In genomic region chr17:81360032-81360431, GRCm38 (mm10) we compare ENCODE assay signal across 19 mouse cellular contexts.
DNase-seq lines count a peak whose midpoint lies in the region; ATAC-seq and TF ChIP-seq lines count a peak whose summit lies in the region.
"Had no signal": no experiment of that assay in that cellular context is flagged by ENCODE, and none has a peak within 500 bp of the region (broad histone marks: within the 10 kb centered on the region; RNA-seq: fewer than 3 reads in every experiment).

No protein-coding gene starts in this region.

- no peaks in the 10 kb centered on the region for H3K27me3 ChIP-seq in forebrain, embryonic 16.5 days (replicated peaks; ENCODE audit: control insufficient read depth, insufficient read depth, low read length)
- H3K27me3 ChIP-seq in forebrain, embryonic 14.5 days (replicated peaks; ENCODE audit: control insufficient read depth, insufficient read depth, low read length): no peaks in the 10 kb centered on the region
- no peaks in the 10 kb centered on the region for H3K27me3 ChIP-seq in liver, adult 2 months (ENCODE audit: control insufficient read depth, insufficient read depth, low read length)
- no peaks in the 10 kb centered on the region for H3K27me3 ChIP-seq in liver, postnatal 0 days (ENCODE audit: insufficient read depth, low read length)
- H3K27me3 ChIP-seq: CH12.LX; embryonic facial prominence, embryonic 12.5 days had no signal

- no peak overlapping the region for H3K9ac ChIP-seq in forebrain, embryonic 16.5 days (replicated peaks; ENCODE audit: low read depth, low read length)
- H3K9ac ChIP-seq in forebrain, embryonic 14.5 days (ENCODE audit: low read length): no peak overlapping the region
- H3K9ac ChIP-seq in liver, adult 2 months (ENCODE audit: low read depth, low read length): no peak overlapping the region
- H3K9ac ChIP-seq in liver, postnatal 0 days (replicated peaks): no peak overlapping the region
- H3K9ac ChIP-seq: embryonic facial prominence, embryonic 12.5 days had no signal

- no peak overlapping the region for H3K4me2 ChIP-seq in forebrain, embryonic 16.5 days (ENCODE audit: low read length)
- H3K4me2 ChIP-seq in forebrain, embryonic 14.5 days (ENCODE audit: low read length): no peak overlapping the region
- no peak overlapping the region for H3K4me2 ChIP-seq in liver, postnatal 0 days (ENCODE audit: low read depth, low read length)
- H3K4me2 ChIP-seq: embryonic facial prominence, embryonic 12.5 days had no signal

- H3K9me3 ChIP-seq in forebrain, embryonic 16.5 days (ENCODE audit: control insufficient read depth, low read length): peaks cover 3% of the 10 kb centered on the region
- no peaks in the 10 kb centered on the region; the same call in 1 of the 2 replicates for H3K9me3 ChIP-seq in forebrain, embryonic 14.5 days (replicated peaks; ENCODE audit: control insufficient read depth, low read length)
- H3K9me3 ChIP-seq in liver, postnatal 0 days (ENCODE audit: low read length): no peaks in the 10 kb centered on the region; the same call in 1 of the 2 replicates

- peak overlapping the region; percentile 25; the same call in 1 of the 2 replicates for H3K27ac ChIP-seq in forebrain, embryonic 16.5 days (ENCODE audit: low read length)
- H3K27ac ChIP-seq in forebrain, embryonic 14.5 days (ENCODE audit: low read depth, low read length): no peak overlapping the region
- H3K27ac ChIP-seq in liver, adult 2 months (replicated peaks; ENCODE audit: insufficient read depth, low read depth, low read length): no peak overlapping the region
- H3K27ac ChIP-seq in liver, postnatal 0 days (ENCODE audit: low read depth): no peak overlapping the region
- H3K27ac ChIP-seq: embryonic facial prominence, embryonic 10.5 days; embryonic facial prominence, embryonic 12.5 days had no signal

- H3K79me2 ChIP-seq in liver, adult 2 months (ENCODE audit: control insufficient read depth, insufficient read depth, low read length): no peaks in the 10 kb centered on the region

- no peak for TF ChIP-seq CTCF in liver, adult 2 months (IDR thresholded peaks at IDR 0.05; ENCODE audit: low read depth, low read length)
- TF ChIP-seq CTCF in liver, postnatal 0 days (IDR thresholded peaks at IDR 0.05; ENCODE audit: low read depth): no peak

- no peak overlapping the region for H3K4me3 ChIP-seq in forebrain, embryonic 16.5 days (replicated peaks; ENCODE audit: low read length)
- no peak overlapping the region for H3K4me3 ChIP-seq in forebrain, embryonic 14.5 days (ENCODE audit: low read depth, low read length)
- H3K4me3 ChIP-seq in liver, adult 2 months (ENCODE audit: insufficient read depth, low read depth, low read length): no peak overlapping the region
- no peak overlapping the region for H3K4me3 ChIP-seq in liver, postnatal 0 days (ENCODE audit: low read depth, low read length)
- H3K4me3 ChIP-seq: embryonic facial prominence, embryonic 10.5 days; embryonic facial prominence, embryonic 12.5 days had no signal

- H3K4me1 ChIP-seq in forebrain, embryonic 16.5 days (replicated peaks; ENCODE audit: control insufficient read depth, insufficient read depth, low read length): 0 out of 2 replicates have a peak, but pooled peaks cover 2% of the 10 kb centered on the region
- H3K4me1 ChIP-seq in forebrain, embryonic 14.5 days (ENCODE audit: control insufficient read depth, insufficient read depth, low read length): no peaks in the 10 kb centered on the region
- H3K4me1 ChIP-seq in liver, adult 2 months (ENCODE audit: control insufficient read depth, insufficient read depth, low read length): no peaks in the 10 kb centered on the region
- H3K4me1 ChIP-seq in liver, postnatal 0 days (ENCODE audit: insufficient read depth): no peaks in the 10 kb centered on the region
- H3K4me1 ChIP-seq: embryonic facial prominence, embryonic 10.5 days; embryonic facial prominence, embryonic 12.5 days had no signal

- no peak for DNase-seq in forebrain, embryonic 14.5 days (ENCODE audit: low spot score)
- DNase-seq in liver, adult 2 months (ENCODE audit: extremely low read depth, low read depth, low spot score): peak; percentile 33
- DNase-seq in liver, postnatal 0 days: no peak
- peak; percentile 5 for DNase-seq in adipocyte (ENCODE audit: low spot score)
- no peak for DNase-seq in frontal cortex, adult 2 months (ENCODE audit: extremely low spot score in 1 of 2, low spot score in 1 of 2)
- DNase-seq in Muller cell, postnatal 12 days (ENCODE audit: inconsistent ontology term): no peak
- DNase-seq: adrenal gland, adult 8-10 months; adrenal gland, postnatal 14 days; adrenal gland, postnatal 36 days; cerebellum, adult 11-12 months; cerebellum, adult 2 months; cerebellum, postnatal 10 days; cerebellum, postnatal 25 days had no signal

- no peak for TF ChIP-seq POLR2A in liver, adult 2 months (IDR thresholded peaks at IDR 0.05; ENCODE audit: extremely low read depth, insufficient read depth, low read length)

- no peaks in the 10 kb centered on the region for H3K36me3 ChIP-seq in forebrain, embryonic 16.5 days (ENCODE audit: control insufficient read depth, insufficient read depth)
- no peaks in the 10 kb centered on the region for H3K36me3 ChIP-seq in forebrain, embryonic 14.5 days (ENCODE audit: control insufficient read depth, insufficient read depth, low read length)
- no peaks in the 10 kb centered on the region for H3K36me3 ChIP-seq in liver, adult 2 months (ENCODE audit: control insufficient read depth, insufficient read depth, low read length)
- no peaks in the 10 kb centered on the region for H3K36me3 ChIP-seq in liver, postnatal 0 days (replicated peaks; ENCODE audit: insufficient read depth, low read length)
- H3K36me3 ChIP-seq: embryonic facial prominence, embryonic 10.5 days; embryonic facial prominence, embryonic 12.5 days; G1E had no signal

- WGBS in forebrain, embryonic 16.5 days: 81% methylated on average over 4 of the region's 4 CpGs
- 89% methylated on average over 4 of the region's 4 CpGs for WGBS in forebrain, embryonic 14.5 days
- WGBS in liver, adult 2 months: 69% methylated on average over 4 of the region's 4 CpGs
- WGBS in liver, postnatal 0 days (ENCODE audit: insufficient replicate concordance): 66% methylated on average over 4 of the region's 4 CpGs

- TF ChIP-seq EP300 in liver, postnatal 0 days (IDR thresholded peaks at IDR 0.05; ENCODE audit: low read depth): no peak

- ATAC-seq in forebrain, embryonic 16.5 days: no peak
- no peak for ATAC-seq in forebrain, embryonic 14.5 days
- ATAC-seq in liver, postnatal 0 days: no peak
- ATAC-seq: CD4-positive, CD25-positive, alpha-beta regulatory T cell, adult 4 months had no signal

Comparison
In these comparisons a context has a peak if more than half of its experiments do, and no peak if none do; other contexts are left out.
1. DNase-seq: peak in liver, adult 2 months (single experiment) and adipocyte (single experiment); none in forebrain, embryonic 14.5 days (single experiment), liver, postnatal 0 days (single experiment), frontal cortex, adult 2 months (0 of 2) and Muller cell, postnatal 12 days (single experiment).